Mouse (Mus musculus): ENCODE measurements around the gene Fcgrt. TPM values are rescaled to one million over a fixed set of nuclear protein-coding genes. Genes with fewer than 3 reads are reported as not detected.
A peak's percentile ranks its signal among the peaks of the same experiment; 100 is the strongest.

Gene Fcgrt
- polyA plus RNA-seq, 1 experiment, result 150 TPM

GRCm38 (mm10) chr7:45090251-45090977 lies 13.2 kb downstream of the Fcgrt start:
- Histone ChIP-seq H3K4me1 (ENCODE audit: control insufficient read depth, insufficient read depth, low read length) (peaks cover 12% of the 10 kb centered on the region), H3K4me3 (ENCODE audit: insufficient read depth, low read length) (no peak overlapping the region), H3K27ac (ENCODE audit: insufficient read depth, low read depth, low read length) (no peak overlapping the region)
- TF ChIP-seq POLR2A (IDR thresholded peaks at IDR 0.05; ENCODE audit: borderline replicate concordance, low read depth, low read length) (no peak), CTCF (IDR thresholded peaks at IDR 0.05; ENCODE audit: low read depth, low read length) (no peak)

GRCm38 (mm10) chr7:45088597-45088996 lies 15.1 kb downstream of the Fcgrt start:
- TF ChIP-seq CTCF (IDR thresholded peaks at IDR 0.05; ENCODE audit: low read depth, low read length) (no peak), POLR2A (IDR thresholded peaks at IDR 0.05; ENCODE audit: borderline replicate concordance, low read depth, low read length) (no peak)
- H3K4me3 ChIP-seq (ENCODE audit: insufficient read depth, low read length), result no peak overlapping the region
- H3K4me1 ChIP-seq (ENCODE audit: control insufficient read depth, insufficient read depth, low read length), result no peaks in the 10 kb centered on the region; the same call in 1 of the 2 replicates
- H3K27ac ChIP-seq (ENCODE audit: insufficient read depth, low read depth, low read length), result no peak overlapping the region

DNA sequence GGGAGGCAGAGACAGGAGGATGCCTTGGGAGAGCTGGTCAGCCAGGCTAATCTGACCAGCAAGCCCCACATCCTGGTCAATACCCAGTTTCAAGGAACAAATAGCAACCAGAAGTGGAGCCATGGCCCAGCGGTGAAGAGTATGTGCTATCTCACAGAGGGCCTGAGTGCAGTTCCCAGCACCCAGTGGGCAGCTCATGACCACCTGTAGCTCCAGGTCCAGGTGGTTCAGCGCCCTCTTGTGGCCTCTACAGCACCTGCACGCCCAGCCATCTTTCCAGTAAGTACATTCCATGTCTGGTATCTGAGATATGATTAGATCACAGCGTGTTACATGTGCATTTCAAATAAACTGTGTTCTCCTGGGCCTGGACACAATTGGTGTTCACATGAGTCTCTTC lies 17.6 kb downstream of the Fcgrt start:
- TF ChIP-seq POLR2A (IDR thresholded peaks at IDR 0.05; ENCODE audit: borderline replicate concordance, low read depth, low read length) (no peak), CTCF (IDR thresholded peaks at IDR 0.05; ENCODE audit: low read depth, low read length) (no peak; the same call in 1 of the 2 replicates)

GRCm38 (mm10) chr7:45083300-45083890 lies 20.3 kb downstream of the Fcgrt start:
- Histone ChIP-seq H3K4me1 (ENCODE audit: control insufficient read depth, insufficient read depth, low read length) (peaks cover 22% of the 10 kb centered on the region), H3K4me3 (ENCODE audit: insufficient read depth, low read length) (peak overlapping the region; percentile 41), H3K27ac (ENCODE audit: insufficient read depth, low read depth, low read length) (peak overlapping the region; percentile 92)
- TF ChIP-seq CTCF (IDR thresholded peaks at IDR 0.05; ENCODE audit: low read depth, low read length), result no peak
- TF ChIP-seq POLR2A (IDR thresholded peaks at IDR 0.05; ENCODE audit: borderline replicate concordance, low read depth, low read length), result no peak

More for the DNA sequence above, 17.6 kb downstream of the Fcgrt start:
- no peak overlapping the region for H3K27ac ChIP-seq (ENCODE audit: insufficient read depth, low read depth, low read length)
- peaks cover 17% of the 10 kb centered on the region for H3K4me1 ChIP-seq (ENCODE audit: control insufficient read depth, insufficient read depth, low read length)
- no peak overlapping the region for H3K4me3 ChIP-seq (ENCODE audit: insufficient read depth, low read length)

DNA sequence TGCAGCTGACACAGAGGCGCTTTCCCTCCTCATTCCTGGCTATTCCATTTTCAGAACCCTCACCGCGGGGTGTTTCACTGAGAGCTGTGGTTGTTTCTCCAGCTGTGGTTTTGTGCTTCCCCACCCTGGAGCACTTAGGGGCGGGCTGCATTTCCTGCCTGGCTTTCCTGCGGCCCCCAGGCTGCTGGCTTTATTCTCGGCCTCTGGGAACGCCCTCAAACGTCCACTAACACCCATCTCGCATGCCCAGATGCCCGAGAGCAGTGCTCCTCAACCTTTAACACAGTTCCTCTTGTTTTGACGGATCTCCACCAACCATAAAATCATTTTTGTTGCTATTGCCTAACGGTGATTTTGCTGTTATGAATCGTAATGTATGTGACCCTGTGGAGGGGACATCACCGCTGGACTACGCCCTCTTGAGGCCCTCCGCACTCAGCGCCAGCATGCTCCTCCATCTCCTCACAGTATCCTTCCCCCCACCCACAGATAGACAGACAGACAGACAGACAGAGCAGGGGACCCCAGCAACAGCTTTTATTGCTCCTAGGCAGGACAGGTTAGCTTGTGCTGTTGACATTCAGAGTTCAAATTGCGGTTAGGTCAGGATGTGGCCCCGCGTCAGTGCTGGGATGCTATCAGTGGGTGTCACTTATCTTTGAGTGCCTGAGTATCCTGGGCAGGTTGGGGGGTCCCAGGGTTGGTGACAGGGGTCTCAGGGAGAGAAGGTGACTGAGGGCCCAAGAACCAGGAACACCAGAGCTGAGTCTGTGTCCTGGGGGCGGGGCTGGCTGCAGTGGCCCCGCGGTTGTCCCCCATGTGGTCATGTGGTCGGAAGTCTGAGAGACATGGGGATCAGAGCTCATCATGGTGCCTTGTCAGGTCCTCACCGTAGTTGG lies 21.0 kb downstream of the Fcgrt start:
- TF ChIP-seq CTCF (IDR thresholded peaks at IDR 0.05; ENCODE audit: low read depth, low read length), result peak; percentile 50
- TF ChIP-seq POLR2A (IDR thresholded peaks at IDR 0.05; ENCODE audit: borderline replicate concordance, low read depth, low read length), result no peak
- Histone ChIP-seq H3K27ac (ENCODE audit: insufficient read depth, low read depth, low read length) (peak overlapping the region; percentile 92), H3K4me3 (ENCODE audit: insufficient read depth, low read length) (peak overlapping the region; percentile 41)

GRCm38 (mm10) chr7:45081016-45081415 lies 22.6 kb downstream of the Fcgrt start:
- Histone ChIP-seq H3K4me1 (ENCODE audit: control insufficient read depth, insufficient read depth, low read length) (peaks cover 23% of the 10 kb centered on the region), H3K27ac (ENCODE audit: insufficient read depth, low read depth, low read length) (peak overlapping the region; percentile 67), H3K4me3 (ENCODE audit: insufficient read depth, low read length) (no peak overlapping the region)
- TF ChIP-seq POLR2A (IDR thresholded peaks at IDR 0.05; ENCODE audit: borderline replicate concordance, low read depth, low read length) (no peak), CTCF (IDR thresholded peaks at IDR 0.05; ENCODE audit: low read depth, low read length) (no peak)

More for the DNA sequence above, 21.0 kb downstream of the Fcgrt start:
- peaks cover 22% of the 10 kb centered on the region for H3K4me1 ChIP-seq (ENCODE audit: control insufficient read depth, insufficient read depth, low read length)

DNA sequence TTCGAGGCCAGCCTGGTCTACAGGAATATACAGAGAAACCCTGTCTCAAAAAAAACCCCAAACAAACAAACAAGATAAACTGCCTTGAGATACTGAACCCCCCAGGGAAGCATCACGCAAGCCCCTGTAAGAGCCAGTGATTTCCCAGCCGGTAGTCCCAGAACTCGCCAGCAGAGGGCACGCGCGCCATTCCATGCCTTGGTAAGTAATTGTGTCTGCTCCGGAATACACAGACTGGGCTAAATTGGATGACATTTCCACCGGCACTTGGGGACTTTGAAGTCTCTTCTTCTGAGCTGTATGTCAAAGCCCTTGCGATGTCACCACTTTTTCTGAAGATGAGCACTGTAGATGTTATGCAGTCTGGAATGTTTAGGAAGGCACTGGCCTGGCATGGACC lies 23.8 kb downstream of the Fcgrt start:
- H3K4me3 ChIP-seq (ENCODE audit: insufficient read depth, low read length), result no peak overlapping the region
- H3K4me1 ChIP-seq (ENCODE audit: control insufficient read depth, insufficient read depth, low read length), result peaks cover 35% of the 10 kb centered on the region
- TF ChIP-seq CTCF (IDR thresholded peaks at IDR 0.05; ENCODE audit: low read depth, low read length) (peak; percentile 61), POLR2A (IDR thresholded peaks at IDR 0.05; ENCODE audit: borderline replicate concordance, low read depth, low read length) (no peak)
- H3K27ac ChIP-seq (ENCODE audit: insufficient read depth, low read depth, low read length), result no peak overlapping the region

GRCm38 (mm10) chr7:45078513-45078912 lies 25.1 kb downstream of the Fcgrt start:
- no peak overlapping the region for H3K27ac ChIP-seq (ENCODE audit: insufficient read depth, low read depth, low read length)
- peaks cover 36% of the 10 kb centered on the region for H3K4me1 ChIP-seq (ENCODE audit: control insufficient read depth, insufficient read depth, low read length)
- no peak overlapping the region for H3K4me3 ChIP-seq (ENCODE audit: insufficient read depth, low read length)
- peak; percentile 96 for TF ChIP-seq CTCF (IDR thresholded peaks at IDR 0.05; ENCODE audit: low read depth, low read length)
- no peak for TF ChIP-seq POLR2A (IDR thresholded peaks at IDR 0.05; ENCODE audit: borderline replicate concordance, low read depth, low read length)

DNA sequence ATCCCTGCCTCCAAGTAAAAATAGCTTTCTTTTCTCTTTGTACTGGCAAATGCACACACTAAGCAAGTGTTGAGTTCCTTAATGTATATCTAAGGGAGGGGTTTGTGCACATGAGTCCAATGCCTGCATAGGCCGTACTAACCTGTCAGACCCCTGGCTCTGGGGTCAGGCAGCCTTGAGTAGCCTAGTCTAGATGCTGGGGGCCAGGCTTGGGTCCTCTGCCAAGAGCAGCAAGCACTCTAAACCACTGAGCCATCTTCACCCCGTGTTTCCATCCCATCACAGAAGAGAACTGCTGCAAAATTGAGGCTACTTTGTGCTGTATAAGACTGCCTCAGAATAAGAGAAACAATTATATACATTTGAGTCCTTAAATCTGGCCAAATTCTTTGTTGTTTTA lies 25.8 kb downstream of the Fcgrt start:
- Histone ChIP-seq H3K27ac (ENCODE audit: insufficient read depth, low read depth, low read length) (no peak overlapping the region), H3K4me1 (ENCODE audit: control insufficient read depth, insufficient read depth, low read length) (peaks cover 36% of the 10 kb centered on the region), H3K4me3 (ENCODE audit: insufficient read depth, low read length) (no peak overlapping the region)
- TF ChIP-seq CTCF (IDR thresholded peaks at IDR 0.05; ENCODE audit: low read depth, low read length), result no peak

Data from bone marrow macrophage, adult 2 months (primary cell).